Mouse (Mus musculus) myocyte (in vitro differentiated cells): ENCODE results near the gene Lsr.
A peak's percentile ranks its signal among the peaks of the same experiment; 100 is the strongest.

ENCODE experiments used
- E2F4 ChIP-seq: IDR thresholded peaks from one replicate; pipeline ENCODE4 v1.6.1; 2011; ENCODE audit warnings: mild to moderate bottlenecking, control low read depth, moderate library complexity; ENCODE audit not compliant: insufficient read depth
- MAX ChIP-seq: IDR thresholded peaks from one replicate; pipeline ENCODE4 v1.6.1; 2011; ENCODE audit warnings: low read depth, mild to moderate bottlenecking, control low read depth
- MYOD1 ChIP-seq, 3 experiments: IDR thresholded peaks; one replicate each; pipeline ENCODE4 v1.6.1; 2011; ENCODE audit warnings: control low read depth in 2 of 3, low read depth in 2 of 3, mild to moderate bottlenecking in 2 of 3, moderate library complexity in 1 of 3; ENCODE audit not compliant: insufficient read length in 2 of 3, control insufficient read depth in 1 of 3
- MYOG ChIP-seq, 3 experiments: IDR thresholded peaks; one replicate each; pipeline ENCODE4 v1.6.1; 2011; ENCODE audit warnings: control low read depth in 2 of 3, low read depth in 2 of 3, mild to moderate bottlenecking in 2 of 3; ENCODE audit not compliant: insufficient read length in 2 of 3, control insufficient read depth in 1 of 3, insufficient read depth in 1 of 3
- POLR2A ChIP-seq: IDR thresholded peaks from one replicate; pipeline ENCODE4 v1.6.1; 2011; ENCODE audit warnings: low read depth, mild to moderate bottlenecking, control low read depth, moderate library complexity; ENCODE audit not compliant: insufficient read length
- REST ChIP-seq: IDR thresholded peaks from one replicate; pipeline ENCODE4 v1.6.1; 2011; ENCODE audit warnings: mild to moderate bottlenecking, control low read depth, moderate library complexity; ENCODE audit not compliant: insufficient read depth, insufficient read length
- TCF12 ChIP-seq: IDR thresholded peaks from one replicate; pipeline ENCODE4 v1.6.1; 2011; ENCODE audit warnings: mild to moderate bottlenecking, control low read depth; ENCODE audit not compliant: poor library complexity, insufficient read depth, severe bottlenecking
- TCF3 ChIP-seq: IDR thresholded peaks from one replicate; pipeline ENCODE4 v1.6.1; 2011; ENCODE audit warnings: low read depth, control low read depth; ENCODE audit not compliant: insufficient read length
- USF1 ChIP-seq: IDR thresholded peaks from one replicate; pipeline ENCODE4 v1.6.1; 2011; ENCODE audit warnings: low read depth, mild to moderate bottlenecking, control low read depth, moderate library complexity

DNA sequence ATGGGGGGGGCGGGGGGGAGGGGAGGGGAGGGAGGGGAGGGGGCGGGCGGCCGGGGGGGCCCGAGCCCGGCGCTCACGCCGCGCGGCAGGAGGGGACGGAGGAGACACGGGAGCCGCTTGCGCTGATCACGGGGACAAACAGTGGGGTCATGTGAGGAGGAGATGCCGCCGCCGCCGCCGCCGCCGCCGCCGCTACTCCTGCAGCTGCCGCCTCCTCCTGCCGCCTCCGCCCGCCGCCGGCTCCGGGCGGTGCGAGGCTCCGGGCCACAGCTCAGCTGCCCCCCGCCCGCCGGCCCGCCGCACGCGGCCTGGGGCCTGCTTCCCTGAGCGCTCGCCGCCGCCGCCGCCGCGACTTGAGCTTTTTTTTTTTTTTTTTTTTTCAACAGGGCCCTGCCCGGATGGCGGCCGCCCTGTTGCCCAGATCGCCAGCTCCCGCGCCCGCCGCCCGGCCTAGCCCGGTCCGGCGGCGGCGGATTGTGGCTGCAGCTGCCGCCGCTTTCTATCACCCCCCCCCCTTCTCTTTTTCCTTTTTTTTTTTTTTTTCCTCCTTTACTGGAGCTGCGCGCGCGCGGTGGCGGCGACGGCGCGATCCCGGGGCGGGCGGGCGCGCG is 16.4 kb downstream of the Lsr start, which contains the start of gene Usf2:
- TF ChIP-seq E2F4 (no peak), POLR2A (peak; percentile 57), MAX (no peak), TCF12 (no peak), USF1 (no peak), MYOG (IDR thresholded peaks at IDR 0.05; ENCODE audit: control insufficient read depth in 1 of 3, insufficient read depth in 1 of 3, insufficient read length in 2 of 3, low read depth in 2 of 3) (peak in 1 of 3 experiments; percentile 9), TCF3 (no peak), REST (no peak), MYOD1 (IDR thresholded peaks at IDR 0.05; ENCODE audit: control insufficient read depth in 1 of 3, insufficient read length in 2 of 3, low read depth in 2 of 3) (peak in 2 of 3 experiments; percentile 4 to 55)
